Mouse (Mus musculus): Measurements from ENCODE around the gene Dap.

The Dap gene

GRCm38 (mm10) chr15:31264827-31265226 lies 40.7 kb downstream of the Dap start:
- DNase-seq (ENCODE audit: low spot score in 2 of 2), result peak; percentile 40 to 88

GRCm38 (mm10) chr15:31265404-31265803 lies 41.3 kb downstream of the Dap start:
- DNase-seq (ENCODE audit: low spot score in 2 of 2), result no peak

DNA sequence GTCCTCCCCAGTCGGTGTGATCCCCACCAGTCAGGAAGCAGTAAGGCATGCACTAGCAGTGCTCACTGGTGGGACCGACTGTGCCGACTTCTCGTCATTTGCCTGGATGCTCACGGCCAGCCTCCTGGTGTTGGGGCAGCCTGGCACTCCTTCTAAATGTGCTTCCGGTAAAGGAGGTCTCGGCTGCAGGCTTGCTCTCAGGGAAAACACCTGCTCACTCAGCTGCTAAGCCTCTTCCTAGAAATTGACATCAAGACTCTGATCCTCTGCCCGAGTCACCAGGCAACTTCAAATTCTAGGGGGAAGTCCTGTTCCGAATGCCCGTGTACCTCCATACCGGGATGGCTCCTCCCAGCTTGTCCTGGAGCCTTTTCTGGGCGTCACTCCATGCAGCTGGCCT lies 41.7 kb downstream of the Dap start:
- DNase-seq (ENCODE audit: low spot score in 2 of 2), result no peak

DNA sequence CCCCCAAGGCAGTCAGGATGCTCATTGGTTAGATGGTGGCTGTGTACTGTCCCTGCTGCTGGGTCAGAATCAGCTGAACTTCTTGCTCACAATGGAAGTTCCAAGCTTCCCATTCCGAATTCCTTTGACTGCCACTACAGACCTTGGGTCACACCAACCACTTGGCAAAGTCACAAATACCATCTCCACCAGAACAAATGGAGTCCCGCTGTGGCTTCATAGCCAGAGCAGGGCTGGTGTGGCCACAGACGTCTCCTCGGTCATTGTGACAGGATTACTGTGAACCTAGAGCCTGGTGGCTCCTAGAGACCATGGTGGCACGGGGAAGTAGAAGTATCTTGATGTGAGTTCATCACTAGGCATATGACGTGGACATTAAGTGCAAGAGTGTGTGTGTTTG lies 44.0 kb downstream of the Dap start:
- DNase-seq (ENCODE audit: low spot score in 2 of 2), result no peak

DNA sequence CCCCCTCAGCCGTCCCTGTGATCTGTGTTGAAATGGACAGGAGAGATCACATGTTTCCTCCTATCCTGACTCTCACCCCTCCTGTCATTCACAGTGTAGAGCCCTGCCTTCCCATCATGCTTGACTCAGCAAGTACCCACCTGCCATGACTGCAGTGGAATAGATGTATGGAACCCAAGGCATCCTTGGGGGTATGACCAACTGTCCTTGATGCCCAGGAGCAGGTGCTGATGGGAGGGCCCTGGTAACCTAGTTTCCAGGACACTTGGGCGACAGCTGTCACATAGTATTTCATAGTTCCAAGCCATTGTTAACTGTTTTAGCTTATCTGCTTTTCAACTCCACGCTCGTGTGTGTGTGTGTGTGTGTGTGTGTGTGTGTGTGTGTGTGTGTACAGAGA lies 45.4 kb downstream of the Dap start:
- no peak for DNase-seq (ENCODE audit: low spot score in 2 of 2)

DNA sequence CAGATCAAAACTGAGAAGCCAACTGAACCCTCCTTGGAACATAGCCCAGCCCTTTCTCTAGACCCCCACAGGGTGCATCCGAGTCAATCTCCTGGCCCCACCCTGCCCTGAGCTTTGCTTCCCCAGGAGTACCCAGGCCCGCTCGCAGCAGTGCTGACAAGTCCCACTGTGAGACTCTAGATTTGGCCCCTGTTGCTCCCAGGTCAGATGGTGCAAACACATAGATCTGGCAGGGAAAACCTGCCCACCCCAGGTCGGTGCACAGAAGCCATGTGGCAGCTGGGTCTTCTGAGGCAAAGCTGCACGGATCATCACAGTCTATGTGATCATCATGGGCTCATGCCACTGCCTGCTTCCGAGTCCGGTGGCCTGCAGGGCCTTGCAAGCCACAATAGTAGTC lies 48.6 kb downstream of the Dap start:
- no peak for DNase-seq (ENCODE audit: low spot score in 2 of 2)

GRCm38 (mm10) chr15:31273509-31273908 lies 49.4 kb downstream of the Dap start:
- DNase-seq (ENCODE audit: low spot score in 2 of 2), result no peak

DNA sequence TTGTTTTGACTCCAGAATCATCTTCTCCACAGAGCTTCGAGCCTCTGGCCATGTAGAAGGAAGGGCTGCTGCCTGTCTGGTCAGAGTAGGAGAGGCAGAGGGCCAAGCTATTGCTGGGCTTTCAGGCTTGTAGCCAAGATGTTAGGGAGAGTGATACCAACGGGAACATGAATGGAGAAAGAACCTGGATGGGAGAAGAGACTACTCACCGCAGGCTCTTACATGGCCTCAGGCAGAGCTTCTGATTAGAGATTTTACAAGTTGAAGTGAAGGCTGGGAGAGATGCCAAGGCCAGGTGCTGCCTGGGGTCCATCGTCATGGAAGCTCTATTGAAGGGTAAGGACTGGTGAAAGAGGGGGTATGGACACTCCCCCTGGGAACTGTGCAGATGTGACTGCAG lies 54.0 kb downstream of the Dap start:
- DNase-seq (ENCODE audit: low spot score in 2 of 2), result no peak

- no peak for DNase-seq (ENCODE audit: low spot score in 2 of 2)
Measured at GRCm38 (mm10) chr15:31279120-31279519, 55.0 kb downstream of the Dap start.

DNA sequence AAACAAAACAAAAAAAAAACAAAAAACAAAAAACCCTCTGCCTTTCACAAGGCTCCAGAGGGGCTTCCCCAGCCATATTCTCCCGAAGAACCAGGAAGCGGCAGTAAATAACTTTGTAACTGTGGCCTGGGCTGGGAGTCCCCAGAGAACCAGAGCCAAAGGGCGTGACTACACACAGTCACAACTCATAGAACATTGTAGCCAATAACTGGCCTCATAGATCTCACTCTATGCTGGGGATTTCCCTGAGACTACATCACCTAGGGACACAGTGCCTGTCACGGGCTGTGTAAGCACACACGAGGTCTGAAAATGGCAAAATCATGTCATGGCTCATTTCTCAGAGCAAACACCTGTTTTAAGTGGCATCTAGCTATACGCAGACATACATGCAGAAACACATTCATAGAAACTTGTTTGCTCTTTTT lies 55.5 kb downstream of the Dap start:
- no peak for DNase-seq (ENCODE audit: low spot score in 2 of 2)

DNA sequence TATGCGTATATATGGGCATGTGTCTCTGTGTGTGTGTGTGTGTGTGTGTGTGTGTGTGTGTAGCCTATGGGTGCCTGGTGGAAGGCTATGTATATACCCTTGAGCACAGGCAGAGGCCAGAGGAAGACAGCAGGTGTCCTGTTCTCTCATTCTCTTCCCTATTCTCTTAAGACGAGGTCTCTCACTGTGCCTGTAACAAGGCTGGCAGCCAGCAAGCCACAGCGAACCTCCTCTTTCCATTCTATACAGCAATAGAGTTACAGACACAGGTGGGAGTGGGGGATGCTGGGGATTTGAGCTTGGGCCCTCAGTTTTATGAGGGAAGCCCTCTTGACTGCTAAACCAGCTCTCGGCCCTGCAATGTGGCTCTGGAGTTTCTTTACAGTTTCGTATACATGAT lies 55.9 kb downstream of the Dap start:
- no peak for DNase-seq (ENCODE audit: low spot score in 2 of 2)

DNA sequence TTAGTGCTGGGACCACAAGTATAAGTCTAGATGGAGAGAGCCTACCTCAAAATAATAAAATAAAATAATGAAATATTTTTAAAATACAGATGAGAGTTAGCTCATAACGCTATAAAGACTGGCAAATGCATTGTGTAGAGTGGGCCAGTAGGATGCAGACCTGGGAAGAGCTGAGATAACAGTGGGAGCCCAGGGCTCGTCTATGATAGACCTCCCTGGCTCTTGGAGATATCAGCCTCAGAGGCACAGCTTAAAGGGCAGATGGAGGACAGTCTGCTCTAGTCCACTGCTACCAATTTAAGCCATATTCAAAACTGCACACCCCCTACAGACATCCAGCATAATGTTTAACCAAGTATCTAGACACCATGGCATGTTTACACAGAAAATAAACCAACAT lies 56.6 kb downstream of the Dap start:
- no peak for DNase-seq (ENCODE audit: low spot score in 2 of 2)

DNA sequence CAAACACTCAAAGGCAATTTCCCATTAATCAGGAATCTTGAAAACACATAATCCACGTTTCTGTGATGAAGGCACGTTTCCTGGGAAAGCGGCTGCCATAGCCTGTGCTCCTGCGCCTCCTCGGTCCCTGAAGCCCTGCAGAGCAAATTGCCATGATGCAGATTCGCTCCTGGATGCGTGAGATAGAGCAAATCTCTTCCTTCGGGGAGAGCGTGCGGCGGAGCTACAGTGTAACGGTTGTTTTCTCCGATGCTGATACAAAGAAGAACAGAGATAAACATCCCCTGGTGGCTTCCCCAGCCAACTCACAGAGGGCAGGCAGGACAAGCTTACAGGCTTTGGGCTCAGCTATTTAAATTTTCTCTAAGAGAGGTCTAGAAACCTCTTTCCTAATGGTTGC lies 57.7 kb downstream of the Dap start:
- no peak for DNase-seq (ENCODE audit: low spot score in 2 of 2)

GRCm38 (mm10) chr15:31282353-31282752 lies 58.2 kb downstream of the Dap start:
- DNase-seq (ENCODE audit: low spot score in 2 of 2), result no peak

- DNase-seq (ENCODE audit: low spot score in 2 of 2), result no peak
Measured at GRCm38 (mm10) chr15:31284142-31284541, 60.0 kb downstream of the Dap start.

- no peak for DNase-seq (ENCODE audit: low spot score in 2 of 2)
Measured at GRCm38 (mm10) chr15:31284922-31285631, 61.0 kb downstream of the Dap start.

GRCm38 (mm10) chr15:31285695-31286094 lies 61.6 kb downstream of the Dap start:
- DNase-seq (ENCODE audit: low spot score in 2 of 2), result no peak

GRCm38 (mm10) chr15:31292627-31293026 lies 68.5 kb downstream of the Dap start:
- no peak for DNase-seq (ENCODE audit: low spot score in 2 of 2)

DNA sequence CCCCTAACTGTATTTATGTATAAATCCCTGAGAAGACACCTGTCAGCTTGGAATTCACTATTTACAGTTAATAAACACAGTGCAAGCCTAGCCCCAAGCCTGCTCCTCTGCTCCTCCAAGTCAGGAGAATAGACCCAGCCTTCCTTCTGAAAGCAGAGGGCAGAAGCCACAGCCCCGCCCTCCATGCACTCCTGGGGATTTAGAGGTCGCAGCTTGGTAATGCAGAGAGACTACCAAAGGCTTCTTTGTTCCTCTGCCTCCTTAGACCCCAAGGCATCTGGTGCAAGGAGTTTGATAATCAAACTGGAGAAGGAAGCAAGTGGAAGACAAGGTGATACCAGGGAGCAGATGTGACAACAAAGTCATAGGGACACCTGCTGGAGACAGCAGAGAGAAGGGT lies 70.2 kb downstream of the Dap start:
- DNase-seq (ENCODE audit: low spot score in 2 of 2), result no peak

DNA sequence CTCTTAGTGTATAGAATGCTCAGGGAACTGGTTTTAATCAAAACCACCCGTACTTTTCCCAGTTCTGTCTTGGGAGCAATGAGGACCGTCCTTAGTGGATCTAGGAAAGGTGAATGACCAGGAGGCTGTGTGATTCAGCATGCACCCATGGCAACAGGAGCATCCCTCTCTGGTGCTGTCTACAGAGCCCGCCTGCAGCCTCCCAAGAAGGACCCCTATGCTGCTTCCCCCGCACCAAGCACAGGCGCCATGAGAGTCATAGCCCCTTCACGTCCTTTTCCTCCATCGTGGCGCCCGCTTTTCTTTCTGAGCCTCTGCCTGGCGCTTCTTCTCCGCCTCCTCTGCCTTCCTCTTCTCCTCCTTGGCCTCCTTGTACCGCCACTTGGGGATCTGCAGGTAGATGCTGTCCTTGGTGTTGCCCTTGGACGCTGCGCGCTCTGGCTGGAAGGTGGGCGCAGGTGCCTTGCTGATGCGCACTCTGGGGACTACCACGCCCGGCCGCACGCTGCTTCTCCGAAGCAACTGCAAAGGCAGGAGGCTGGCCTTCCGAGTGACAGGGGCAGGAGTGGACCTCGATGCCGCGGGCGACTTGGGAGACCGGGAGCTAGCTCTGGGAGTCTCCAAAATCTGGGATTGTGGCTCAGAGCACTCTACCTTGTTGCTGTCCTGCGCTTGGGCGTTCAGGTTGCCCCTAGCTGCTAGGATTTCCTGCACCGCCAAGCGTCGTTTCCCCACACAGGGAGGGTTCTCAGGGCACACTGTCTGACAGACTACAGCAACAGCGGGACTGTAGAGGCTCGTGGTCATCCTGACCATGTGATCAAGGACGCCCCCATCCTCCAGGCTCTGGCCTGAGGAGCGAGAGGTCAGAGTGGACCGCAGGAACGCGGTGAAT lies 73.0 kb downstream of the Dap start:
- DNase-seq (ENCODE audit: low spot score in 2 of 2), result no peak

DNA sequence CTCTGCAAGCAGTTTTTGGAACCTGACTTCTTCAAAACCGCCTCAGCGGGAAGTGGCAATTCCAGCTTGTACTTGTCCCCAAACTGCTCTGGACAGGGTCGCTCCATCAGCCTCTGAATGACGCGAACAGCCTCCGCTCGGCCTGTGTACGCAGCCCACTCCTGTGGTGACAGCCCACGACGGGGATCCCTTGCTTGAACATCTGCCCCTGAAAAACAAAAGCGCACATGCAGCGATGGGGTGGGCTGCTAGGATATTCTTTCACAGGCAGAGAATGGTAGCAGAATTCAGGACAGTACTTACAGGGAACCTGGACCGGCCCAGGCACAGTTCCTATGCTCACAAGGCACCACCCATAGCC lies 73.6 kb downstream of the Dap start:
- no peak for DNase-seq (ENCODE audit: low spot score in 2 of 2)

GRCm38 (mm10) chr15:31299258-31299917 lies 75.3 kb downstream of the Dap start:
- no peak for DNase-seq (ENCODE audit: low spot score in 2 of 2)

Data from left cerebral cortex, adult 9 months (tissue).